Mouse (Mus musculus): ENCODE results near the gene Cep104.

DNA sequence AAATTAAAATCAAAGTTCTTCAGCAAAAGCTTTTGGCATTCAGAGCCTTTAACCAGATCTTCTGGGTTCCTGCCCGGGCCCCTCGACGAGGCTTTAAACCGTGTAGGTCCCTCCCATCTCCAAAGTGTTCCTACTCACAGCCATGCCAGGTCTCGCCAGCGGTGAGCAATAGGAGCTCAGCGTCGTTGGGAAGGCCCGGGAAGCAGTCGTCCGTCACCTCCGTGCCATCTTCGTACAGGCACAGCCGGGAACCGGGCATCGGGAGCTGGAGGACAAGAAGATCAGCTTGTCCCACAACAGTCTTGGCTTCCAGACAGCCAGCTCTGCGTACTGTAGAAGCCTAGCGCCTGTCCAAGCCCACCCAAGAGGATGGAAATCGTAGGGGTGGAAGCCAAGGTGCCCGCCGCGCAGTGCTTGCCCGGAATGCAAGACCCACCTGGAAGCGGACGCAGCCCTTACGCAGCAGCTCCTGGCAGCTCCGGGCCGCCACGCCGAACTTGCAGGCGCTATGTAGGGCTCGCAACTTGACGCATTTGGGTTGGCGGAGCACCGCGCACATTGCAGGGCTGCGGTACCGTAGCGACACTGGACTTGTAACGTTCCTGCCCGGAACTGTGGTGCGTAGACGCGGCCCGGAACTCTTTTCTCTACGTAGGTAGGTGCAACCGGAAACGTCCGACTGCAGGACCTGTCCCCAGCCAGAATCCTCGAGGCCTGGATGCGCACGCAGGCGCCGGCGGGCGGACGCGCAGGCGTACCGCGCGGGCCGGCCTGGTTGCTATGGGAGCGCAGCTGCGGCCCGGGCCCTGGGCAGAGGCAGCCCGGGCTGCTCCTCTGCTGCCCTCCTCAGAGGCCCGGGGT lies at the start of gene Cep104, which contains the start of gene Dffb:
- TF ChIP-seq CTCF (IDR thresholded peaks at IDR 0.05; ENCODE audit: low read depth, low read length) (no peak), POLR2A (IDR thresholded peaks at IDR 0.05; ENCODE audit: extremely low read depth, insufficient read depth, low read length) (peak; percentile 48; the same call in 1 of the 2 replicates)

Measured in liver, adult 2 months (tissue).